14 mouse cellular contexts compared by ENCODE assay signal in genomic region chr17:50157190-50158150, GRCm38 (mm10). TPM values are rescaled to one million over a fixed set of nuclear protein-coding genes. Genes with fewer than 3 reads are reported as not detected.
A peak's percentile ranks its signal among the peaks of the same experiment; 100 is the strongest.
DNase-seq lines count a peak whose midpoint lies in the region; ATAC-seq lines count a peak whose summit lies in the region.
"Had no signal": no experiment of that assay in that cellular context is flagged by ENCODE, and none has a peak within 500 bp of the region (broad histone marks: within the 10 kb centered on the region; RNA-seq: fewer than 3 reads in every experiment).

No protein-coding gene starts in this region.

- ATAC-seq in megakaryocyte, adult 5-6 weeks (ENCODE audit: poor library complexity, severe bottlenecking), result peak; percentile 81

- intact Hi-C loops in gastrocnemius, postnatal 36 days (cut with DNase I), result no loop called here

- H3K36me3 ChIP-seq in splenic B cell, adult 2 months (ENCODE audit: control insufficient read depth, insufficient read depth, low read length, poor library complexity, severe bottlenecking), result no peaks in the 10 kb centered on the region; the same call in 1 of the 2 replicates
- H3K36me3 ChIP-seq: embryonic facial prominence, embryonic 13.5 days; limb, embryonic 15.5 days had no signal

- H3K4me3 ChIP-seq in brown adipose tissue, adult 24 weeks (ENCODE audit: insufficient read depth, low read depth, low read length), result no peak overlapping the region
- H3K4me3 ChIP-seq: embryonic facial prominence, embryonic 13.5 days; limb, embryonic 15.5 days had no signal

- DNase-seq in lung, postnatal 36 days, result peak; percentile 43
- DNase-seq in lung, postnatal 10 days, result no peak
- peak; percentile 86 for DNase-seq in splenic B cell, adult 2 months (ENCODE audit: low read depth, low spot score)
- no peak for DNase-seq in MN1 (ENCODE audit: low spot score)
- no peak for DNase-seq in gastrocnemius, postnatal 36 days
- DNase-seq in thymus, postnatal 10 days (ENCODE audit: low spot score in 2 of 2), result no peak
- DNase-seq: cerebellum, postnatal 14 days; heart, postnatal 36 days; right cerebral cortex, postnatal 25 days had no signal

- H3K27me3 ChIP-seq in splenic B cell, adult 2 months (ENCODE audit: control insufficient read depth, insufficient read depth, low read length, poor library complexity, severe bottlenecking), result no peaks in the 10 kb centered on the region
- H3K27me3 ChIP-seq: embryonic facial prominence, embryonic 13.5 days; limb, embryonic 15.5 days had no signal

- peaks cover 6% of the 10 kb centered on the region for H3K4me1 ChIP-seq in brown adipose tissue, adult 24 weeks (ENCODE audit: control insufficient read depth, insufficient read depth, insufficient read length, low read length)
- H3K4me1 ChIP-seq: embryonic facial prominence, embryonic 13.5 days had no signal

- 0 out of 2 replicates have a peak overlapping the region, but pooled peaks have one; percentile 8 for H3K27ac ChIP-seq in brown adipose tissue, adult 24 weeks (replicated peaks; ENCODE audit: low read depth, low read length)
- H3K27ac ChIP-seq: embryonic facial prominence, embryonic 13.5 days; kidney, postnatal 0 days; limb, embryonic 15.5 days had no signal

RNA-seq across cellular contexts. Expression of gene Rftn1, which starts 33.0 kb away (rescaled TPM):
- polyA plus RNA-seq in brown adipose tissue, adult 24 weeks (2012; ENCODE audit: insufficient read depth, insufficient read length, missing spikeins), result 4.2 and 5.1 TPM in 2 replicates
- total RNA-seq in megakaryocyte, adult 5-6 weeks (2015), result 12.0 and 13.0 TPM in 2 replicates
- total RNA-seq in megakaryocyte, adult 5-6 weeks (2017), result 23.1 and 29.0 TPM in 2 replicates
- total RNA-seq in gastrocnemius, postnatal 36 days (2021), result 10 to 100 TPM; 22.0 to 22.8 TPM

Comparison
In these comparisons a context has a peak if more than half of its experiments do, and no peak if none do; other contexts are left out.
1. DNase-seq: peak in lung, postnatal 36 days (single experiment) and splenic B cell, adult 2 months (single experiment); none in lung, postnatal 10 days (single experiment), MN1 (single experiment), gastrocnemius, postnatal 36 days (0 of 2) and thymus, postnatal 10 days (0 of 2).